Mouse (Mus musculus) heart, embryonic 13.5 days (tissue): ENCODE measurements around the gene Gbx1. TPM values are rescaled to one million over a fixed set of nuclear protein-coding genes. Genes with fewer than 3 reads are reported as not detected.

ENCODE experiments used
- ATAC-seq: fragments of 200-750 bp; cut with Nextera tagmentation; 2 replicates; pipeline ENCODE4 v1.8.0; 2017; ENCODE audit warnings: moderate TSS enrichment; ENCODE audit not compliant: insufficient number of reproducible peaks, low FRiP score, low TSS enrichment; ENCODE audit errors: extremely low read depth
- H3K27ac ChIP-seq: fragments of 300-500 bp; sonication (generic); replicated peaks from 2 replicates; pipeline ENCODE4 v1.5.1; 2015; ENCODE audit warnings: moderate library complexity, mild to moderate bottlenecking, inconsistent platforms
- H3K27me3 ChIP-seq: fragments of 300-500 bp; sonication (generic); replicated peaks from 2 replicates; pipeline ENCODE4 v1.6.1; 2015; ENCODE audit warnings: mild to moderate bottlenecking, inconsistent platforms
- H3K36me3 ChIP-seq: fragments of 300-500 bp; sonication (generic); 2 replicates; pipeline ENCODE4 v1.6.1; 2015; ENCODE audit warnings: mild to moderate bottlenecking, inconsistent platforms
- H3K4me1 ChIP-seq: fragments of 300-500 bp; sonication (generic); 2 replicates; pipeline ENCODE4 v1.6.1; 2015; ENCODE audit warnings: inconsistent platforms
- H3K4me2 ChIP-seq: fragments of 300-500 bp; sonication (generic); 2 replicates; pipeline ENCODE4 v1.6.1; 2015; ENCODE audit warnings: inconsistent platforms, mild to moderate bottlenecking, moderate library complexity
- H3K4me3 ChIP-seq: fragments of 300-500 bp; sonication (generic); 2 replicates; pipeline ENCODE4 v1.5.1; 2015; ENCODE audit warnings: moderate library complexity, mild to moderate bottlenecking, inconsistent platforms
- H3K9ac ChIP-seq: fragments of 300-500 bp; sonication (generic); 2 replicates; pipeline ENCODE4 v1.6.1; 2015; ENCODE audit warnings: inconsistent platforms, mild to moderate bottlenecking, moderate library complexity
- H3K9me3 ChIP-seq: fragments of 300-500 bp; sonication (generic); 2 replicates; pipeline ENCODE4 v1.6.1; 2016; ENCODE audit warnings: inconsistent platforms
- WGBS: fragments of 180-500 bp; shearing (Covaris S2); methylation state at CpG from one replicate; pipeline ENCODE4 v1.1.7; 2015; ENCODE audit warnings: mixed read lengths; 5-methylcytosine and 5-hydroxymethylcytosine counted together
- polyA plus RNA-seq: library from polyadenylated mRNA; unstranded; fragments of >200 nt; fragmentation: Nextera tagmentation; extraction: Ambion mirVana; gene quantifications from 2 replicates; pipeline ENCODE4 v1.2.1, GENCODE M21; 2015

Gbx1 gene
- polyA plus RNA-seq, 1 experiment from 2014 or later, result 0.05 TPM

DNA sequence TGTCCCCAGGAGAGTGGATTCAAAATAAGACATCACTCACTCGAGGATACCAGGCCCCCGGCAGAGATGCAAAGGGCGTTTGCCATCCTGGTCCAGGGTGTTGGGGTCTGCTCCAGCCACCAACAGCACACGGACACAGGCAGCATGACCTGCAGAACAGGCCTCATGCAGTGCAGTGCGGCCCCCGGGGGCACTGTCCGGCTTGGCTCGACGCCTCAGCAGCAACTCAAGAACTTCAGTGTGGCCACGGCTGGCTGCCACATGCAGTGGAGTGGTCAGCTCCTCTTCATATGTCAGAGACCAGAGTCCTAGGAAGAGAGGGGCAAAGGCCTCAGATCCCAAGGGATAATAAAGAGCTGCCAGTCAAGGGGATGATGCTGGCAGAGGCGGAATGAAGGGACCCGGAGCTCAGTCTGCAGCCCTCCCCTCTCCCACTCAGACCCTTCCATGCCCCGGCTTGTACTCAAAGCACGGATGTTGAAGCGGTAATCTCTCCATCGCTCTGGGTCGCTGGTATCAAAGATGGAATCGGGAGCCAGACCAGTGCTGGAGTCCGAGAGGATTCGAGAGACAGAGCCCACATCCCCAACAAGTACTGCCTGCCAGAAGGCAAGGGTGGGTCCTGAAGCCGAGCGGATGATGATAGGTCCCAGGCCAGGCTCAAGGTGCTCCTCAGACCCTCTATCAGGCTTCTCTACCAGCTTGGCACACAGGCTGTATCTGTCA lies 12.7 kb upstream of the Gbx1 start:
- ATAC-seq, result no peak
- Histone ChIP-seq H3K4me1 (peaks cover 27% of the 10 kb centered on the region), H3K27me3 (peaks cover 31% of the 10 kb centered on the region), H3K9me3 (no peaks in the 10 kb centered on the region), H3K4me2 (peak overlapping the region; percentile 74), H3K9ac (peak overlapping the region; percentile 73; the same call in 1 of the 2 replicates), H3K4me3 (peak overlapping the region; percentile 43), H3K36me3 (no peaks in the 10 kb centered on the region), H3K27ac (peak overlapping the region; percentile 80)
- WGBS, result 78% methylated on average over 22 of the region's 22 CpGs

GRCm38 (mm10) chr5:24537618-24538017 lies 10.6 kb upstream of the Gbx1 start:
- Histone ChIP-seq H3K4me2 (no peak overlapping the region), H3K4me1 (peaks cover 27% of the 10 kb centered on the region), H3K4me3 (no peak overlapping the region), H3K9ac (no peak overlapping the region), H3K36me3 (no peaks in the 10 kb centered on the region), H3K9me3 (no peaks in the 10 kb centered on the region), H3K27ac (no peak overlapping the region), H3K27me3 (peaks cover 46% of the 10 kb centered on the region)
- WGBS, result 58% methylated on average over 16 of the region's 16 CpGs
- no peak for ATAC-seq

DNA sequence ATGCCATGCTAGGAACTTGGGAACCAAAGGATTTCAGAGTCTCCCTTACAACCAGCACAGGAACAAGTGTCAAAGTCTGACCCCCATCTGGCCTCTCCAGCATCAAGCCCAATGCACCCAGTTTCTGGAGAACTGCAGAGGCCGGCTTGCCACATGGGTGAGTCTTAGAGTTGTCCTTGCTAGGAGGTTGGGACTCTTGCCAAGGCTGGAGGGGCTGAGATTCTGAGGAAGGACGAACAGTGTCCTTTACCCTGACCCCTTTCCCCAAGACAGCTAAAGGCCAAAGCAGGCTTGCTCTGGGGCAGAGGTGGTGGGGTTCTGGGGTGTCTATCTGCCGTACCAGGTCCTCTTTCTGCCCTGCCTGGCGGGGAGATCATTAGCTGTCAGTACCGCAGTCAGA lies 9.5 kb upstream of the Gbx1 start:
- Histone ChIP-seq H3K4me3 (no peak overlapping the region), H3K4me1 (peaks cover 24% of the 10 kb centered on the region), H3K27me3 (peaks cover 57% of the 10 kb centered on the region), H3K9ac (no peak overlapping the region), H3K4me2 (no peak overlapping the region), H3K9me3 (no peaks in the 10 kb centered on the region), H3K27ac (no peak overlapping the region), H3K36me3 (no peaks in the 10 kb centered on the region)
- ATAC-seq, result no peak
- 73% methylated on average over 5 of the region's 5 CpGs for WGBS

GRCm38 (mm10) chr5:24535731-24536130 lies 8.7 kb upstream of the Gbx1 start:
- no peak for ATAC-seq
- Histone ChIP-seq H3K27me3 (peaks cover 65% of the 10 kb centered on the region), H3K9ac (no peak overlapping the region), H3K27ac (no peak overlapping the region), H3K4me3 (no peak overlapping the region), H3K4me1 (peaks cover 16% of the 10 kb centered on the region), H3K4me2 (no peak overlapping the region), H3K36me3 (no peaks in the 10 kb centered on the region), H3K9me3 (no peaks in the 10 kb centered on the region)
- WGBS, result 72% methylated on average over 3 of the region's 3 CpGs

DNA sequence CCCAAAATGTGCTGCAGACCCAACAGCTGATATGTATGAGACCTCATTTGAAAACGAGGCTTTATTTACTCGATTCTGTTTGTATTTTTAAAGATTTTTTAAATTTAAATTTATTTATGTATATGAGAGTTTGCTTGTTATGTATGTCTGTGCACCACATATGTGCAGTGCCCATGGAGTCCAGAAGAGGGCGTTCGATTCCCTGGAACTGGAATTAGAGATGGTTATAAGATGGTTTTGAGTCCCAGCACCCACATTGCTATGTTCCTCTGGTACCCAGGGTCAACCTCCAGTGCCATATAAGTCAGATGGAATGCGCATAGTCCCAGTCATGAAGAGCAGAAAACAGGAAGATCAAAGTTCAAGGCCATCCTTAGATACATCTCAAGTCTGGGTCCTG lies 7.3 kb upstream of the Gbx1 start:
- no peak overlapping the region for H3K27ac ChIP-seq
- H3K9me3 ChIP-seq, result no peaks in the 10 kb centered on the region
- WGBS, result 44% methylated on average over 5 of the region's 5 CpGs
- no peak overlapping the region for H3K4me3 ChIP-seq
- peaks cover 72% of the 10 kb centered on the region for H3K27me3 ChIP-seq
- no peak overlapping the region for H3K9ac ChIP-seq
- ATAC-seq, result no peak
- no peak overlapping the region for H3K4me2 ChIP-seq
- H3K36me3 ChIP-seq, result no peaks in the 10 kb centered on the region
- H3K4me1 ChIP-seq, result peaks cover 2% of the 10 kb centered on the region; the same call in 1 of the 2 replicates

DNA sequence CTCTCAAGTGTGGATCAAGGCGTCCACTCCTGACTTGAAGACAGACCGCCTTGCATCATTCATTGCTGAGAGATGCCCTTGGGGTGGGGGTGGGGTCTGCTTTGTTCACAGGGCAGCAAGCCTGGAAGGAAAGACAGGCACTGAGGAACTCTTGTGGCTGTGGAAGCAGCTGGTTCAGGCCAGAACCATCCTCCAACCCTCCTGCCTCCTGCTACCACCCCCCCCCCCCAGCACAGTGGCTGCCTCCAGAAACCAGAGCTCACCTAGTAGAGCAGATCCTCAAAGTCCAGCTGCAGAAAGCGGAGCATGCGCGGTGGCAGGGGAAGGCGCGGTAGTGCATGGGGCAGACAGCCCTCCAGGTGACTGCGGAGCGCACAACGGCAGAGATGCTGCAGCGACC lies 6.4 kb upstream of the Gbx1 start:
- Histone ChIP-seq H3K36me3 (no peaks in the 10 kb centered on the region), H3K9ac (no peak overlapping the region), H3K4me1 (no peaks in the 10 kb centered on the region), H3K9me3 (no peaks in the 10 kb centered on the region), H3K4me3 (no peak overlapping the region), H3K27me3 (peaks cover 80% of the 10 kb centered on the region), H3K4me2 (no peak overlapping the region), H3K27ac (no peak overlapping the region)
- no peak for ATAC-seq
- WGBS, result 47% methylated on average over 11 of the region's 11 CpGs

GRCm38 (mm10) chr5:24530042-24530689 lies 3.2 kb upstream of the Gbx1 start:
- no peak overlapping the region for H3K27ac ChIP-seq
- H3K9ac ChIP-seq, result no peak overlapping the region
- H3K36me3 ChIP-seq, result no peaks in the 10 kb centered on the region
- peak; percentile 45; the same call in 1 of the 2 replicates for ATAC-seq
- peaks cover 88% of the 10 kb centered on the region for H3K27me3 ChIP-seq
- WGBS, result 15% methylated on average over 24 of the region's 24 CpGs
- H3K4me1 ChIP-seq, result peaks cover 15% of the 10 kb centered on the region
- H3K9me3 ChIP-seq, result no peaks in the 10 kb centered on the region
- H3K4me3 ChIP-seq, result no peak overlapping the region
- H3K4me2 ChIP-seq, result no peak overlapping the region

DNA sequence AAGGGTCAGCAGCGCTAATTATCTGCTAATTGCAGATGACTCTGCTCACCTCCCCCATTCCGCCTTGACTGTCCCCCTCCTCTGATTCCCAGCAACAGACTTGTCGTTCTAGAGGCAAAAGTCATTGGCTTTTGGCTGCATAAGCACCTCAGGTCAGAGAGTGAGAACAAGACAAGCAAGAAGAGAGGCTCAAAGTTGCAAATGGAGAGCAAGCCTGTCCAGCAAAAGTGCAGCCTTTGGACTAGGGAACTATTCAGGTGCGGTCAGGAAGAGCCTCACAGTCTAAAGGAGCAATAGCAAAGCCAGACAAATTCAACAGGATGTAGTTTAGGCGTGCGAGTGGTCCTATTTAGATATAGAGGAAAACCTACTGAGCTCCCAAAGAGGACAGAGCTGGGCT lies 778 bp upstream of the Gbx1 start:
- Histone ChIP-seq H3K36me3 (no peaks in the 10 kb centered on the region), H3K4me2 (no peak overlapping the region), H3K4me1 (peaks cover 15% of the 10 kb centered on the region), H3K4me3 (no peak overlapping the region), H3K27ac (no peak overlapping the region), H3K27me3 (peaks cover 99% of the 10 kb centered on the region), H3K9me3 (no peaks in the 10 kb centered on the region), H3K9ac (no peak overlapping the region)
- no peak for ATAC-seq
- 14% methylated on average over 6 of the region's 6 CpGs for WGBS

DNA sequence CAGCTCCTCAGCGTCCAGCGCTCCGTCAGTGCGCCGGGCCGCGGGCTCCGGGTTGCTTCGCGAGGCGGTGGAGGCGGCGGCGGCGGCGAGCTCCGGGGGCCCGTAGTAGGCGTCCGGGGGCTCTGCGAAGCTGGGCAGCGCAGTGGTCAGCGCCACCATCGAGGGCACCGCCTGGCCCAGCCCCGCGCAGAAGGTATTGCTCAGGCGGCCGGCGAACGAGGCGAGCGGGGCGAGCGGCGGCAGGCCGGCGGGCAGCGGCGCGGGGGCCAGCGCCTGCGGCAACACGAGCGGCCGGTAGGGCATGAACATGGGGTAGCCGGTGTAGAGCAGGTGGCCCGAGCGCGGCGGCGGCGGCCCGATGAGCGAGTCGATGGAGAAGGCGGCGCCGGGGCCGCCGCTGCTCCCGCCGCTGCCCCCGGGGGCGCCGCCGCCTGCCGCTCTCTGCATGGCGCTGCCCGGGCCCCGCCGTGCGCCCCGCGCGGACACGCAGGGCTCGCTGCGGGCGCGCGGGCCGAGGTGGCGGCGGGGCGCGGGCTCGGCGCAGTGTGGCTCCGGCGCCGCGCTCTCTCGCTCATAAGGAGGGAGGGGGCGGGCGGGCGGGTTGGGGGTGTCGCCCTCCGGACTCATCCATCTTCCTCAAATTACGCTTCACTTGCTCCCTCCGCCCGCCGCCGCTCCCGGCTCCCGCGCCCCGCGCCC lies 663 bp downstream of the Gbx1 start:
- Histone ChIP-seq H3K27me3 (peaks cover 99% of the 10 kb centered on the region), H3K27ac (no peak overlapping the region), H3K9me3 (no peaks in the 10 kb centered on the region), H3K4me1 (peaks cover 15% of the 10 kb centered on the region), H3K9ac (peak overlapping the region; percentile 72), H3K4me3 (peak overlapping the region; percentile 52), H3K4me2 (peak overlapping the region; percentile 78), H3K36me3 (no peaks in the 10 kb centered on the region)
- 0% methylated on average over 54 of the region's 109 CpGs for WGBS
- no peak for ATAC-seq

DNA sequence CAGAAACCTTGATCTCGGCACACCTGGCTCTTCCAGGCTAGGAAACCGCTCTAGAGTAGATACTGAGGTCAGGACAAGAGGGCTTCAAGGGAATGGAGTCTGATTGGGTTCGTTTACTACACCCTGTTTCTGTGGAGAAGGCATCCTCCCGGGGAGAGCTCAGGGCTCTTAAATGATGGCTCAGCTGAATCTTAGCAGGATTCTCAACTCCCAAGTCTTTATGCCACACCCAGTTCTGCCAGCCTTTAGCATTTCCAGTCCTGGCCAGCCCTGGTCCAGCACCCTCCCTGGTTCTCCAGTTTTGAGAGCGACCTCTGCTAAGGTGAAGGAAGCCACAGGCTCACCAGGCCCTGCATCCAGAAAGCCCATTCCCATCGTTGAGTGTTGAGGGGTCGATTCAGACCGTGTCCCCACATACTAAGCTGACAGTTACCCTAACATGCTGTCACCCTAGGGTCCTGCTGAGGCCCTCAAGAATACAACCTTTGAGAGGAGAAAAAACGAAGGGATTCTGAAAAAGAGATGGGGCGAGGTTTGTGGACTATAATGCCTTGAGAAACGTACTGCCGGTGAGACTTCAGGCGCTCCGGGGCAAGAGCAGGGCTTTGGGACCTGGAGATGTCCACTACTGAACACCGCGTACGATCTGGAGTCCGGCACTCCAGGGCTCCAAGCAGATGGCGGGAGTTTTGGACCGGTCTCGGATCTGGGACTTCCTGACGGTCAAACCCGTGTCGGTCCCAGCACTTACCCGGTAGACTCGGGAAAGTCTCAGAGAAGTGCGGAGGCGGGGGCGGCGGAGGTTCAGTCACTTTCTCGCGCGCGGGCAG lies 1.4 kb downstream of the Gbx1 start:
- H3K9ac ChIP-seq, result peak overlapping the region; percentile 72; the same call in 1 of the 2 replicates
- peak overlapping the region; percentile 78 for H3K4me2 ChIP-seq
- H3K4me1 ChIP-seq, result peaks cover 15% of the 10 kb centered on the region
- peak overlapping the region; percentile 52 for H3K4me3 ChIP-seq
- ATAC-seq, result no peak
- no peak overlapping the region for H3K27ac ChIP-seq
- H3K9me3 ChIP-seq, result no peaks in the 10 kb centered on the region
- WGBS, result 5% methylated on average over 34 of the region's 34 CpGs
- H3K27me3 ChIP-seq, result peaks cover 94% of the 10 kb centered on the region
- no peaks in the 10 kb centered on the region for H3K36me3 ChIP-seq

DNA sequence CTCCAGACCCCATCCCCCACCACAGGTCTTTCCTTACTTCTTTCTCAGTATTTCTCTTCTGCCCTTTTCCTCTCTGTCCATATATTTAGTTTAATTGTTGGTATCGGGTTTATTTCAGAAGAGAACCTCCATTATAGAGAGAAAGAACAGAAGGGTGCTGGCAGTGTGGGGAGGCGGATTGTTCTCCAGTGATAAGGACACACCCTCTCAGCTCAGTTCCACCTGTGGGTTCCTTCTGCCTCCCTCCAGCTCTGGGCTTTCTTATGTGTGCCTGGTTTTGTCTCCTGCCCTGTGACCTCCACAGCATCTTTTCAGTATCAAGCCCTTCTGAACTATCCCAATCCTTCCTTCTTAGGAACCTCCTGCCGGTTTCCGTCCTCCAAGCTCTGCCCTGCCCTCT lies 2.5 kb downstream of the Gbx1 start:
- H3K9me3 ChIP-seq, result no peaks in the 10 kb centered on the region
- no peak overlapping the region for H3K4me3 ChIP-seq
- peaks cover 15% of the 10 kb centered on the region for H3K4me1 ChIP-seq
- H3K9ac ChIP-seq, result no peak overlapping the region
- H3K36me3 ChIP-seq, result no peaks in the 10 kb centered on the region
- no peak overlapping the region for H3K27ac ChIP-seq
- WGBS, result 16% methylated on average over 4 of the region's 4 CpGs
- no peak overlapping the region for H3K4me2 ChIP-seq
- ATAC-seq, result no peak
- H3K27me3 ChIP-seq, result peaks cover 95% of the 10 kb centered on the region
